Mouse (Mus musculus): Measurements from ENCODE around the gene Rgl1. TPM values are rescaled to one million over a fixed set of nuclear protein-coding genes. Genes with fewer than 3 reads are reported as not detected.

The Rgl1 gene
- polyA plus RNA-seq, 2 experiments, result 28.5 to 40.5 TPM

GRCm38 (mm10) chr1:152600494-152600893, 165.7 kb downstream of the Rgl1 start:
- no peak overlapping the region for H3K4me2 ChIP-seq (replicated peaks; ENCODE audit: low read depth, low read length, severe bottlenecking)
- H3K4me3 ChIP-seq (replicated peaks; ENCODE audit: low read length), result no peak overlapping the region
- no peaks in the 10 kb centered on the region; the same call in none of the 2 replicates for H3K36me3 ChIP-seq (ENCODE audit: control insufficient read depth, insufficient read depth, low read length)
- no peak for ATAC-seq (ENCODE audit: low FRiP score, low read depth)
- no peaks in the 10 kb centered on the region for H3K27me3 ChIP-seq (ENCODE audit: control insufficient read depth, insufficient read depth, low read length)
- WGBS, result 94% methylated on average over 2 of the region's 2 CpGs
- DNase-seq (ENCODE audit: low spot score), result no peak
- H3K9me3 ChIP-seq (ENCODE audit: control insufficient read depth, low read length), result no peaks in the 10 kb centered on the region
- no peak for TF ChIP-seq POLR2A (IDR thresholded peaks at IDR 0.05; ENCODE audit: borderline replicate concordance, extremely low read depth, insufficient read depth, insufficient read length)
- no peak overlapping the region for H3K27ac ChIP-seq (replicated peaks; ENCODE audit: low read depth, low read length)
- 0 out of 2 replicates have a peak, but pooled peaks cover 2% of the 10 kb centered on the region for H3K4me1 ChIP-seq (ENCODE audit: control insufficient read depth, insufficient read depth, low read length)
- H3K9ac ChIP-seq (ENCODE audit: low read depth, low read length, severe bottlenecking), result no peak overlapping the region

GRCm38 (mm10) chr1:152599347-152599746, 166.8 kb downstream of the Rgl1 start:
- no peaks in the 10 kb centered on the region for H3K27me3 ChIP-seq (ENCODE audit: control insufficient read depth, insufficient read depth, low read length)
- no peak overlapping the region for H3K4me2 ChIP-seq (replicated peaks; ENCODE audit: low read depth, low read length, severe bottlenecking)
- no peaks in the 10 kb centered on the region; the same call in 1 of the 2 replicates for H3K36me3 ChIP-seq (ENCODE audit: control insufficient read depth, insufficient read depth, low read length)
- H3K4me1 ChIP-seq (ENCODE audit: control insufficient read depth, insufficient read depth, low read length), result peaks cover 2% of the 10 kb centered on the region; the same call in 1 of the 2 replicates
- H3K4me3 ChIP-seq (replicated peaks; ENCODE audit: low read length), result no peak overlapping the region
- ATAC-seq (ENCODE audit: low FRiP score, low read depth) (no peak), DNase-seq (ENCODE audit: low spot score) (no peak)
- no peaks in the 10 kb centered on the region for H3K9me3 ChIP-seq (ENCODE audit: control insufficient read depth, low read length)
- no peak for TF ChIP-seq POLR2A (IDR thresholded peaks at IDR 0.05; ENCODE audit: borderline replicate concordance, extremely low read depth, insufficient read depth, insufficient read length)
- no peak overlapping the region for H3K27ac ChIP-seq (replicated peaks; ENCODE audit: low read depth, low read length)
- H3K9ac ChIP-seq (ENCODE audit: low read depth, low read length, severe bottlenecking), result no peak overlapping the region
- 88% methylated on average over 8 of the region's 8 CpGs for whole genome bisulfite sequencing

GRCm38 (mm10) chr1:152594690-152595089, 171.5 kb downstream of the Rgl1 start:
- no peak for DNase-seq (ENCODE audit: low spot score)
- no peak for TF ChIP-seq POLR2A (IDR thresholded peaks at IDR 0.05; ENCODE audit: borderline replicate concordance, extremely low read depth, insufficient read depth, insufficient read length)
- Histone ChIP-seq H3K4me3 (replicated peaks; ENCODE audit: low read length) (no peak overlapping the region), H3K9me3 (ENCODE audit: control insufficient read depth, low read length) (no peaks in the 10 kb centered on the region), H3K4me2 (replicated peaks; ENCODE audit: low read depth, low read length, severe bottlenecking) (no peak overlapping the region), H3K36me3 (ENCODE audit: control insufficient read depth, insufficient read depth, low read length) (no peaks in the 10 kb centered on the region), H3K27me3 (ENCODE audit: control insufficient read depth, insufficient read depth, low read length) (no peaks in the 10 kb centered on the region), H3K4me1 (ENCODE audit: control insufficient read depth, insufficient read depth, low read length) (peaks cover 10% of the 10 kb centered on the region), H3K27ac (replicated peaks; ENCODE audit: low read depth, low read length) (no peak overlapping the region), H3K9ac (ENCODE audit: low read depth, low read length, severe bottlenecking) (no peak overlapping the region)
- ATAC-seq (ENCODE audit: low FRiP score, low read depth), result no peak
- 70% methylated on average over 5 of the region's 5 CpGs for WGBS

- H3K4me2 ChIP-seq (replicated peaks; ENCODE audit: low read depth, low read length, severe bottlenecking), result no peak overlapping the region
- H3K4me1 ChIP-seq (ENCODE audit: control insufficient read depth, insufficient read depth, low read length), result peaks cover 14% of the 10 kb centered on the region
- no peaks in the 10 kb centered on the region for H3K27me3 ChIP-seq (ENCODE audit: control insufficient read depth, insufficient read depth, low read length)
- H3K27ac ChIP-seq (replicated peaks; ENCODE audit: low read depth, low read length), result no peak overlapping the region
- no peak for ATAC-seq (ENCODE audit: low FRiP score, low read depth)
- no peaks in the 10 kb centered on the region for H3K9me3 ChIP-seq (ENCODE audit: control insufficient read depth, low read length)
- no peak overlapping the region for H3K9ac ChIP-seq (ENCODE audit: low read depth, low read length, severe bottlenecking)
- no peak for TF ChIP-seq POLR2A (IDR thresholded peaks at IDR 0.05; ENCODE audit: borderline replicate concordance, extremely low read depth, insufficient read depth, insufficient read length)
- no peaks in the 10 kb centered on the region for H3K36me3 ChIP-seq (ENCODE audit: control insufficient read depth, insufficient read depth, low read length)
- H3K4me3 ChIP-seq (replicated peaks; ENCODE audit: low read length), result no peak overlapping the region
- DNase-seq (ENCODE audit: low spot score), result no peak
- 79% methylated on average over 9 of the region's 9 CpGs for whole genome bisulfite sequencing
These were observed 172.2 kb downstream of the Rgl1 start for GRCm38 (mm10) chr1:152593831-152594549.

GRCm38 (mm10) chr1:152593382-152593781, 172.8 kb downstream of the Rgl1 start:
- H3K9me3 ChIP-seq (ENCODE audit: control insufficient read depth, low read length), result no peaks in the 10 kb centered on the region
- H3K4me3 ChIP-seq (replicated peaks; ENCODE audit: low read length), result no peak overlapping the region
- H3K36me3 ChIP-seq (ENCODE audit: control insufficient read depth, insufficient read depth, low read length), result no peaks in the 10 kb centered on the region
- H3K27ac ChIP-seq (replicated peaks; ENCODE audit: low read depth, low read length), result no peak overlapping the region
- DNase-seq (ENCODE audit: low spot score), result no peak
- 93% methylated on average over 7 of the region's 7 CpGs for WGBS
- no peak for ATAC-seq (ENCODE audit: low FRiP score, low read depth)
- no peaks in the 10 kb centered on the region for H3K27me3 ChIP-seq (ENCODE audit: control insufficient read depth, insufficient read depth, low read length)
- no peak for TF ChIP-seq POLR2A (IDR thresholded peaks at IDR 0.05; ENCODE audit: borderline replicate concordance, extremely low read depth, insufficient read depth, insufficient read length)
- H3K4me2 ChIP-seq (replicated peaks; ENCODE audit: low read depth, low read length, severe bottlenecking), result no peak overlapping the region
- H3K9ac ChIP-seq (ENCODE audit: low read depth, low read length, severe bottlenecking), result no peak overlapping the region
- peaks cover 16% of the 10 kb centered on the region for H3K4me1 ChIP-seq (ENCODE audit: control insufficient read depth, insufficient read depth, low read length)

Data from limb, embryonic 14.5 days (tissue).